Mouse (Mus musculus) layer of hippocampus, postnatal 14 days (tissue): ENCODE measurements at regions not wholly inside any gene's neighbourhood (a gene's known extent, or its start where the extent isn't known, plus 50 kb on each side); places are given as distances from the start of the nearest gene placed in this dataset.

Source experiments
- DNase-seq, 2 experiments: peaks; one replicate each; pipeline ENCODE4 v3.0.0; 2021 to 2022; ENCODE audit warnings: low spot score in 2 of 2, mixed read lengths in 1 of 2

DNA sequence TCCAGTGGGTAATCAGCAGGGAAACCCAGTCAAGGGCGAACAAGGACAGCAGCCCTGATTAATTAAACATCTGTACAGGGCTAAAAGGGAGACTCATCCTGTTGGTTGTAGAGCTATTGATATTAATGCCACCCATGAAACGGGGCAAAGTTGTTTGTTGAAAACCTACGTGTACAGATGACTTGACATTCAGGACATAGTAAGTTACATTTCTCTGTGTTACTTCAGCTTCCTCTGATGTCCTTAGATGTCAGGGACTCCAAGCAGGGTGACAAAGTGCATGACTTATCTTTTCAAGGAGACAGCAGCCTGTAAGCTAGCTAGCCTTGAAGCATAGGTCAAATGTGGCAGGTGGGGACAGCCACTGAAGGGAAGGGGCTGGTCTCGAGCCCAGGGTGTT, 390.5 kb downstream of the Ccdc171 start:
- DNase-seq: no peak

DNA sequence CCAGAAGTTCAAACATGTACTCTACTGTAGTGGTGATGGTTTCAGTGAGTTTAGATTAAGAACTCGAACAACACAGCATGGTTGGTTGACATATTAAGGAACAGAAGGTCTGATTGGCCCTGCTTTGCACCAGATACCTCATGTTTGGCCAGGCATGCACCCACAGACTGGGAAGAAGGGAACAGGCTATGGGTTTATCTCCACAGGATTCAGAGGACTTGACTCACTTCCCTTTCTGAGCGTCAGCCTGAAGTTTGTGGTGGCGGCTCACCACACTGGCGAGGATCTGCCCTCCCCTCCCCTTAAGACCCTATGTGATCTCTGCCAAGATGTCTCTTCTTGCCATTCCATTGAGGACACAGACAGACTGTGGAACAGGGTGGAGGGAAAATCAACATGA, 391.7 kb downstream of the Ccdc171 start:
- DNase-seq: no peak

DNA sequence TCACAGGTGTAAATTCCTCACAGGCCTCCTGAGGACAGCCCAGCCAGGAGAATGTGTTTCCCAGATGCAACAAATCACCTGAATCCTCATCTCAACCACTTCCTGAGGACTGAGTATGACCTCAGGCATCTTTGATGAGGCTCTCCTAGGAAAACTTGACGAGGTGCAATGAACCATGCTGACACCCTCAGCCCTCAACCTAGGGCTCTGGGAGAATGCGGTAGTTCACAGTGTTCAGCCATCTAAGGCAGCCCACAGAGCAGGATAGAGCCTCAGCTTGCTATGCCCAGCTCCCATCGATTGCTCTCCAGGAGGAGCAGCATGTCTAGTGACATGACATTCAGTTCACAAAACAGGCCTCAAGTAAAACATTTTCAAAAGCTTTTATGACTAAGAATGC, 392.7 kb downstream of the Ccdc171 start:
- no peak for DNase-seq

DNA sequence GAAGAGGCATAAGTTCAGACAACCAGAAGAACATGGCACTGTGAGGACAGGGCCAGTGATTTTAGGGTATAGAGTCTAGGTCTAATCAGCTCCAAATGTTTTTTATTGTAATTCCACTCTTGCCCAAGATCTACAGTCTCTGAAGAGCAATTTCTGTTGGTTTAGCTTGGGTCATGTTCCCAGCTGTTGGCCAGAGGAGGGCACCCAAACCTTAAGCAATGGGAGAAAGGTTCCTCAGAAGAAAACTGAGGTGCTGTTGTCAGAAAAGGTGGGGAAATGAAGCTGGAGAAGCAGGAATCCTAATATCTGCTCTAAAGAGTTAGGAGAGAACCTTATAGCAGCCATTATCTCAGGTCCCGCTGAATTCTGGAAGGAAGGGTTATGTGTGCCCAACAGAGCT, 393.7 kb downstream of the Ccdc171 start:
- no peak for DNase-seq

DNA sequence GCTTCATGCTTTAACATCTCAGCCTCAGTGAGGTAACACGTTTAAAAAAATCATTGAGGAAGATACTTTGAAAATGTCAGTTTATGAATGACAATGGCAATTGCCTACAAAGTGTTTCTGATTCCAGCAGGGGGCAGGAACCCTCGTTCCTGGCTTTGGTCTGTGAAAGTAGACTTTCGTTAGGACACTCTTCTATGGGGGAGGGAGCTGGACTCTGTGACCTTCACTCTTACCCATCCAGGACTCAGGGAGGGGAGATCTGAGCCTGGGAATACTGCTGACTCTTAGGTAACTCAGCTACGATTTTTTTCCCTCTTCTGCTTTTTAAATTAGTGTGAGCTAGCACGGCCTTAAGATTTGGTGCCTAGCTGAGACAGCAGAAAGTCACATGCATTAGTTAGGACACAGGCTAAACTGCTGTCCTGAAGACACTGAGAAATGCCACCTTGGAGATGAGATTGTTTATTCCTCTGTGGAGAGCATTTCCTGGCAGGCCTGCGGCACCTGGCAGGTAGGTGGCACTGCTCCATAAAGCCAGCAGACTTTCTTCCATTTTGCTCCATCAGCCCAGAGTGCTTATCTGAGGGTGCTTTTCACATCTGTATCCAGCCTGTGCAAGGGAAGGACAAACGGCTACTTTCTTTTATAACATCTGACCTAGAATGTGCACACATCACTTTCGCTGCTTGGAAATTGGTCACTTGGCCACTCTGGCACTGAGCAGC, 399.9 kb downstream of the Ccdc171 start:
- DNase-seq: no peak

DNA sequence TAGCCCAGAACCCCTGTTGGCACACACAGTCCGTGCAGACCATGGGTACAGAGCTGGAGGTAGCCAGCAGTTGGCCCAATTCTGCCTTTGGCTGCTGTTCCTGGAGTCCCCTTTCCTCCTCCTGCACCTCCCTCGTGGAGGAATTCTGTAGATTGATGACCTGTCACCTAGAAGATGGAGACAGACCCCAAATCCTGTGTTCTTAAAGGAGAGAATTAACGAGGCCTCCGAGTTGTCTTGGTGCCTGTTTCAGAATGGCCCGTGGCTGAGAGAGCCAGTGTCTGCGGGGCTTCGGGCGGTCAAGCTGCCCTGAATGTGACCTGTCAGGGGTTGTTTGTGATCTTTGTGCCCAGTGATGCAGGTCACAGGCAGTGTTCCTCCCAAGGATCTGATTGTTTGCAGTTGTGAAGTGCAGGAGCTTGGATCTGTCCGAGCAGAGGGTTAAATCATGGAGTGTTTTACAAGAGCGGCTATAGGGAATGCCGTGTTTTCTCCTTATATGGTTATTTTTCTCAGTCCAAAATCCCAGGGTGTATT, 400.9 kb downstream of the Ccdc171 start:
- no peak for DNase-seq

DNA sequence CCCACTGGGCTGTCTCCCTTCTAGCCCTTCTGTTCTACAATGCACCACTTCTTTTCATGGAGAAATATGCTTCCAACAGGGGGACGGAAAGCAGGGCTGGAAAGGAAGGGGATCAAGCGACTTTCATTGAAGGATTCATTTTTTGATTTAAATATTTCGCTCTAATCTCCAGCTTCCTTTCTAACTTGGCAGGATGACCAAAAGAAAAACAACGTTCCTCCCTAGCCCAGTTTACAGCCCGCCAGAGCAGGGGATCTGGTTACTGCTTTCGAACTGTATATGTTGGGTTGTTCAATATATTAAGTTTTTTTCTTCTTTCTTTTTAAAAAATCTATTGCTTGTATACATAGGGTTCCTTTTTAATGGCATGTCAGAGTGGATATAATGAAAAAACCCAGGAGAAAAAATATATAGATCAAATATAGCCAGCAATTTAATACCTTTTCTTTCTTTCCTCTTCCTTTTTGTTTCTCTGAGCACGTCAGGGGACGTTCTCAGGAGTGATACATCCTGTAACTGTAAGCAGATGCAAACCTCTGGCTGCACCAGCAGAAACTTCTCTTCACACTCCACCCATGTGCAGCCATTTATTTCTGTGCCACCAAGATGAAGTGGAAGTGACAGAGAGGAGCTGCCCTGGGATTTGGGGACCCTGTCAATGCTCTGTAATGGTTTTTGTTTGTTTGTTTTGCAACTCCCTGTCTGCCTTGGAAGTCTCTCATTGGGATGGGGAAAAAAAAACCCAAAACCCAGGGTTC, 406.7 kb downstream of the Ccdc171 start:
- no peak for DNase-seq

DNA sequence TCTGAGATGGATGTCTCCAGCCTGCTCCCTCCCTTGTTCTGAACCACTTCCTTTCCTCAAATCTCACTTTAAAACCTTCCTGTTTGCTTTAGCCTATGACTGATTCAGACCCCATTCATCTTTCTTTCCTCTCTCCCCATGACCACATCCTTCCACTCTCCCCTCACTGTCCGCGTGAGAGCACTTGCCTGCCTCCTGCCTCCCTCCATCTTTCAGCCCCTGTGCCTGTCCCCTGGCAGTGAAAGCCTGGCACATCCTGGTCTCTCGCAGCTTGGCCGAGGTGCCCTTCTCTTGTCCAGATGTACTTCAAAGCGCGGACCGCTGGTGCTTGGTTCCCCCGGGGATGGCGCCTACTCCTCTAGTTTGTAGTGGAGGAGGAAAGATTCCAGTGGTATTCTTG, 416.3 kb downstream of the Ccdc171 start:
- DNase-seq: no peak

DNA sequence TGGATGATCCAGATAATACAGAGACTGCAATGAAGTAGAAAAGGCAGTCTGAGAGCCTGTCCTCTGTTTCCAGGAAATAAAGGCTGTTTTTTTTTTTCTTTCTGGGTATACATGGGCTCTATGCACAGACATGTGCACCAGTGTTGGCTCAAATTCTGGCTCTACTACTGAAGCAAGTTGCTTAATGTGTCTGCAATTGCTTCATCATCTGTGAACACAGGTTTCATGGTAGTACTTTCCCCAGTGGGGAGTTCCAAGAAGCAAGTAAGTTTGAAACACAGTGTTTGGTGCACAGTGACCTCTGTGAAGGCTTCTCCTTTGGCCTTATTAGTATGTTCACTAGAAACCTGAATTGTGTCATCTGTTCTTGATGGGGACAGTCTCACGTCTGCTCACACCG, 424.3 kb downstream of the Ccdc171 start:
- no peak for DNase-seq

DNA sequence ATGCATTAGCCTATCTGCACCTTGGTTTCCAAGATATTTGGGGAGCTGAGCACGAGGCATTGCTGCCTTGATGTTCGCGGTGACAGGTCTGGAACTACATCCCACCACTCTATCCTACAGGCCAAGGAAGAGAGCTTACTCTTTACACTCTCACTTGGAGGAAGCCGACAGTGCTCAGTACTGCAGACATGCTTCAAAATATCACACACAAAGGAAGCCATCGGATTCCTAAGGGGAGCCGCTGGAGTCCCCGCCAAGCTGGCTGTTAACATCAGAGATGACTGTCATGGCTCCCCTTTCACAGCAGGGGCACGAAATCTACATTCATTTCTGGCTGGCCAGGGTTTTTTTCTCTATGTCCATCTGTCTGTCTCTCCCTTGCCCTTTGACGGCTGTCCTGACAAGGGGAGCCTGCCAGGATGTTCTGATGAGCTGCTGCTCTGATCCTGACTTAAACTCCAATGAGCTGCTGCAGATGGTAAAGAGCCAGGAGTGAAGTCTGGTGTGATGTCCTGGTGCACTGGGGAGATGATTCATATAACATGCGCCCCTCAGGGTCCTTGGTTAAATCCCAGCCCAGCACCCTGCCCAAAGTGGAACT, 425.6 kb downstream of the Ccdc171 start:
- DNase-seq: no peak

DNA sequence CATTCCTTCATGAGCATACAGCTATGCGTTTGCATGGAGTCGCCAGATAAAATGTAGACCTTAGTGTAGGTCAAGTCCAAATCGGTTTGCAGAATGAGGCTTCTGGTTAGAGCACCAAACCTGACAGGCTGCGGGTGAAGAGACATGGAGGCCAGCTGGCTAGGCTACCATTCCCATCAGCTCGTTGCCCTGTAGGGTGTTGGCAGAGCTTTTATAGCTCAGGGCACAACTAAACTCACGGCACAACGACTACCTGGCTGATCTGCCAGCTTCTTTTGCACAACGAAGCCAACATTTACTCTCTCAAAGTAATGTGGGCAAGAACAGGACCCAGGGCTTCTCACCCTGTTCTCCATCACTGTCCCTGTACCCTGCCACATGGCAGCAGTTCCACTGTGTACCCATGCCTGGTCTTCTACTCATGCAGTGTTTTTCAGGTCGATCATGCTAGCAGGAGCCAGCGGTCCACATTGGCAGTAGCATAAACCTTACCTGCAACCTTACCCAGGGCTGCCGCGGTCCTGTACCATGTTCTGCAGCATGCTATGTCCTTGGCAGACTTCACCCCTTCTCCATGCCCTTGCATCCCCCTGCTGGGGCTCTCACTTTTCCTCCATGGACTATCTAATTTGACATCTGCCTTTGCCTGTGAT, 431.0 kb downstream of the Ccdc171 start:
- no peak for DNase-seq

DNA sequence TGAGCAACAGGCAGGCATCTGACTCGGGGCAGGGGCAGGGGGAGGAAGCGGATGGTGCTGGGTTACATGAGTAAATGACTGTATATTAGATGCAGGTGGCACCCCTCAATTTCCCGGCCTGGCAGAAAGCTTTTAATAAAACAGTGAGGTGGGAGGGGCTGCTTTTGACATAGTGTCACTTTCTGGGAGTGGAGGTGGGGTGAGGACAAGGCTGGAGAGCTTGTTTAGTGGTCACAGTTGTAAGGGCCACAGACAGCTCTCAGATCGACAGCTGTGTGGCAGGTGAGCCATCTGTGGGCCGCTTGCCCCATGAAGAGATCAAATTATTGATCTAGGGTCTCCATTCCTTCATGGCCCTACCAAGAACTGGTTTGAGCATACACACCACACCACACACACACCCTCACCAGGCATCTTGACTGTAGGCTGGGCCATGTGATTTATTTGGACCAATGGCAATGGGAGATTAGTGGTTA, 431.9 kb downstream of the Ccdc171 start:
- DNase-seq: no peak

DNA sequence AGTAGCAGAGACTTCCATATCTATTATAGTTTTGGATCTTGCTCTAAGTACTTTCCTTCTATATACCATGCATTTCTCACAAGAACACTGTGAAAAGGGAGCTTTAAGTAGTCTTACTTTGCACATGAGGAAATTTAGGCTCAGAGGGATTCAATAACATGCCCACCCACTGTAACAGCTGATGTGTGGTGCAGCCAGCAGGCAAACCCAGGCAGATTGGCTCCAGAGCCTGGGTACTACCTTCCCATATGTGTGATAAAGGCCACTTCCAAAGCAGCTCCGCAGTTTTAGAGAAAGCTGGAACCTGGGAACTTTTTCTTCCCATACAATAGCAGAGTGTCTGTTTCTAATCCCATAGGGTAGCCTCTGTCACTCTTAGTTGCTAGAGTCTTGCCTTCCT, 441.6 kb downstream of the Ccdc171 start:
- DNase-seq: peak; percentile 36 to 68

DNA sequence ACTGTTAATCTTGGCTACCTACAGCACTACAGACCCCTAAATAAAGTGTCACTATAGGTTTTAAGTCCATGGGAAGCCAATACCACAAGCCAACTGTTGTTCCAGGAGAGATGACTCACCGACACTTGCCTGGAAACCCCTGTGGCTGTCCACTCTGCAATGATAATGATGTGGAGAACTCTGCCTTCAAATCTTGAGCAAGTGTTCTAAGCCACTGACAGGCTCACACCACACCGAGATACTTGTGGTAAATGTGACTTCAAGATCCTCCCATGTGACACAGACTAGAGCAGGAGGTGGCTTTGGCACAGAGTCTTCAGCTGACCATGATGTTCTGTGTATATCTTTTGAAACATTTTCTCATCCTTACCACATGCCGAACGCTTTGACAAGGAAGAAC, 447.8 kb downstream of the Ccdc171 start:
- no peak for DNase-seq

DNA sequence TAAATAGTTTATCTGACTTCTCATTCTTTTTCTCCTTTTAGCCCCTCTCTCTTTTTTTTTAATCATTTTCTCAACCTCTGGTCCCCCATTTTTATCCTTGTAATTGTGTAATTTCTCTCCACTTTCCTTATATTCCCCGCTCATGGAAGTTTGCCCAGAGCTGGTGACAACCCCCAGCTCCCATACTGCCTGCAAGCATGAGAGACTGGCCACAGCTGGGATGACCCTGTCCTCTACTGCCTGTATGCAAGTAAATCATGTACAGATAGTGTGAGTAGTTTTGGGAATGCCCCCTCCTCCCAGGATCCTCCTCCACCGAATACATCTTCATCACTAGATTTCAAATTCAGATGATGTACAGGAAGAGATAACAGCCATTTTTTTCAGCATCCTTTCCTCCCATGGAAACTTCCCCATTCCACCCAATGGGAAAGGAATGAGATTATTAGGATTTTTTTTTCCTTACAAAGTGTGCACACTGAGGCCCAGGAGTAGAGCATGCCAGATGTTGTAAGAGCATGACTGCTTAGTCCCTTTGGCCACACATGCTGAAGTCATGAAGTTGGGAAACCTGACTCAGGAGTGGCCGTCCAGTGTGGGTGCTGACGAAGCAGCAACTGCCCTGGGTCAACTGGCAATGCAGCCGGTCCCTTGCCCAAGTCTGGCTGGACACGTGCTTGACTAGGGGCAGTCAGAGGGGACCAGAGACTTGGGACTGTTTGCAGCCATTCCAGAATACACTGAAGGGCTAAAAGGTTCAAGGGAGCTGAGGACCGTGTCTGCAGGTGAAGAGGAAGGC, 449.1 kb downstream of the Ccdc171 start:
- no peak for DNase-seq

DNA sequence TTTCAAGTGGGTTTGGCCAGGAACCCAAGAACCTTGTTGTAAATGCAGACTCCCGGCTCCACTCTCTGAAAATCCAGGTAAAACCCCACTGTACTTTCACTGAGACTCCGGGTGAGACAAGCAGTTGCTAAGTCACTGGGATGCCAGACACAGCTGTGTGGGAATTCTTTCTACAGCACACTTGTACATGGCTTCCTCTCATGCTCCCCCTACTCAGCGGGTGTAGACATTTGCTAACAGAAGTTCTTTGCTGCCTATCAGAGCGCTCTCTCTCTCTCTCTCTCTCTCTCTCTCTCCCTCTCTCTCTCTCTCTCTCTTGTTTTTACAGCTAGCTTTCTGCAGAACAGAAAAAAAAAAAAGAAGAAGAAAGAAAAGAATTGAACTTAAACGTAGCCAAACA, 450.2 kb downstream of the Ccdc171 start:
- DNase-seq: no peak

DNA sequence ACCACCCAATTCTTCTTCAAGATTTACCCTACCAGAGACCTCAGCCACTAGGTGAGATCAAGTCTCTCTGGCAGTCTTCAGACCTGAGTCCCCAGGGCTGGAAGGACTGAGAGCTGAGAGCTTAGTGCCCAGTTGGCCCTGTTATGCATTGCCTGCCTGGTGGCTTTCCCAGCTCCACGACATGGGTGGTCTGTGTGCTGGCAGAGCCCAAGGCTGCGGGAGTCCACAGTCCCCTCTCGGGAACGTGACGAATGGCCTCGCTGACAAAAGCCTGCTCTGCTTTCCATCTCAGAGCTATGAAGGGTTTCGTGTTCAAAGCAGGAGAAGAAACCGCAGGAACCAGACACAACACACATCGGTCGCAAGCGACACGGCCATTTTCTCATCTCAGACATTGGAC, 450.7 kb downstream of the Ccdc171 start:
- DNase-seq: no peak

DNA sequence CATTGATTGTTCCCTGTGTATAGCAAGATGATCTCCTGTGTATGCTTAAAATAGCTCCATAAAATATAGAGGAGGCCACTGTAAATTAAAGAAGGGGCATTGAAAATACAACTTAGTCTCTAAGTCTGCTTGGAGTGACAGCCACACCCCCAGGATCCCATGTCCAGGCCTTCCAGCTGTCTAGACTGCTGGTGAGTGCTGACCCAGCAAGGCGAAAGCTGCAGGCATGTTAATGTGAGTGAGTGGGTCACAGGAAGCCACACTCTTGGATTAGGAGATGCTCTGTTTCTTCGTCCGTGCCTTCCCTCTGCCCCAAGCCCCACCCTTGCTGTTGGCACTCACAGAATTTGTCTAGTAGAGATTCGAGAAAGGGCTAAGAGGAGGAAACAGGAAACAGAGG, 453.7 kb downstream of the Ccdc171 start:
- DNase-seq: no peak

DNA sequence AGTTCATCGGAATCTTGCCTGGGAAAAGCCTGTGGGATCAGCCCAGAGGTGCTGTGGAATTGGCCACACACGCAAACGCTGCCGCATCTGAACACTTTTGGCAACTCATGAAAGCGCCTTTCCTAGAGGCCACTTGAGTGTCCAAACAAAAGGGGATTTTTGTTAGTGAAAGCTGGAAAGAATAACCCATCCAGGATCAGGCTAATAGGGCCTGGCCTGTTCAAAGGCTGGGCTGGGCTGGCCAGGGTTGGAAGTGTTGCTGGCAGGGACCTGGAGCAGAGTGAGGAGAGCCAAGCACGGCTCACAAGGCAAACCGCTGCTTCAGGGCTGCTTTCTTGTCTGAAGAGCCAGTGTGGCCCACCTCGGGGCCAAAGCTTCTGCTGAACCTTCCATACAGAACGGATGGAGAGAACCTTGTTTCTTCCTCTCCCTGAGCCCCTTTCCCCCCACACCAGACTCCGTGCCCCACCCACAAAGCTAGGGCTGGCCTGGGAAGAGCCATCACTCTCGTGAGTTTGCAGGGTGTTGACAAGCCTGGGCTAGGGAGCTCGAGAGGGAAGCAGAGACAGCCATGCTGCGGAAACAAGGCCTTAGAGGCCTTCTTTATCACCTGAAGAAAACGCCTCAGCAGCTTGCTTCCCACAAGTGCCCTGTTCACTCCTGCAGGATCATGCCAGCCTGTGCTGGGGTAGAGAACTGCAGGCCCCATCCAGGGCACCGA, 459.5 kb downstream of the Ccdc171 start:
- DNase-seq: peak; percentile 29 to 67

DNA sequence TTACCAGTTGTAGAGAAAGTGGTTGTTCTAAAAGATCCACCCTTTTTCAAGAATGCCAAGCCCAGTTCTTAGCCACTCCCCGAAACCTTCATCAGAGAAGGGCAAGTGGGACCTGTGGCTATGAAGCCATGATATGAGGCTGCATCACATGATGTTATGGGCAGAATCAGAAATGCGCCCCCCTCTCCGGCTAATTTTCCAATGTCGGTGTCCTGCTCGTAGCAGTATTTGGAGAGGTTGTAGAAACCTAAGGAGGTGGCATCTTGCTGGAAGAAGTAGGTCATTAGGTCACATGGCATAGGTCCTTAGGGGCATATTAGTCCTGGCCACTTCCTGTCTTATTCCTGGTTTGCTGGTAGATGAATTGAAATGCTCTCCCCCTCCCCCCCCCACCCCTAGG, 460.1 kb downstream of the Ccdc171 start:
- DNase-seq: no peak
